Mouse (Mus musculus): ENCODE measurements around the gene Nipa1. TPM values are rescaled to one million over a fixed set of nuclear protein-coding genes. Genes with fewer than 3 reads are reported as not detected.
A peak's percentile ranks its signal among the peaks of the same experiment; 100 is the strongest.
"Not testable (repeated sequence)": the region's sequence is repeated elsewhere in the genome, so short reads cannot be mapped to it uniquely, and the experiment has no call there.

The Nipa1 gene
- 1 to 10 TPM; 2.1 TPM for total RNA-seq (2021)
- long read RNA-seq, experiment 1, transcript Nipa1-201 (5 exons, 3,183 nt), result major isoform, 7 of 8 reads
- long read RNA-seq, experiment 1, partial matches to known transcripts, result 0 of 8 reads
- long read RNA-seq, experiment 1, other reads (novel, unspliced or antisense), result 1 of 8 reads
- long read RNA-seq, experiment 2, transcript Nipa1-201 (5 exons, 3,183 nt), result major isoform, 6 of 6 reads
- long read RNA-seq, experiment 2, partial matches to known transcripts, result 0 of 6 reads
- long read RNA-seq, experiment 2, other reads (novel, unspliced or antisense), result 0 of 6 reads

- no peak for DNase-seq
Measured at GRCm38 (mm10) chr7:56019930-56020253, at the start of gene Nipa1. Gene Nipa1, minus strand, starts transcription at chr7:56019954.

DNA sequence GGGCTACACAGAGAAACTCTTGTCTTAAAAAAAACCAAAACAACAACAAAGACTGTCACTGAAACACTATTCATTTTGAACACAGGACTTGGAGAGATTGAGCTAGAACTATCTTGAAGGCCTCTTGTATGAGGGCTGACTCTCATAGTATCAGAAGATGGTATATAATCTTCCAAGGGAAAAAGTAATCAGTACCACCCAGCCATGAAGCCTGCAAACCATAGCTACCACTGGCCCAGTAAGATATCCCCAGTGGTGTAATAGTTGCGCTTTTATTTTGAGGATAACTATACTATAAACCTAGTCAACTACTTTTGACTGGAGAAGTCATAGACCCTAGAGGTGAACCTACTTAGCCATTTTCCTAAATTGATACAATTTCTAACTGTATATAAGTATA, 46.9 kb upstream of the Nipa1 start:
- DNase-seq, result no peak

- no peak for DNase-seq
Measured at GRCm38 (mm10) chr7:56066136-56066535, 46.4 kb upstream of the Nipa1 start.

GRCm38 (mm10) chr7:56064876-56065275, 45.1 kb upstream of the Nipa1 start:
- no peak for DNase-seq

DNA sequence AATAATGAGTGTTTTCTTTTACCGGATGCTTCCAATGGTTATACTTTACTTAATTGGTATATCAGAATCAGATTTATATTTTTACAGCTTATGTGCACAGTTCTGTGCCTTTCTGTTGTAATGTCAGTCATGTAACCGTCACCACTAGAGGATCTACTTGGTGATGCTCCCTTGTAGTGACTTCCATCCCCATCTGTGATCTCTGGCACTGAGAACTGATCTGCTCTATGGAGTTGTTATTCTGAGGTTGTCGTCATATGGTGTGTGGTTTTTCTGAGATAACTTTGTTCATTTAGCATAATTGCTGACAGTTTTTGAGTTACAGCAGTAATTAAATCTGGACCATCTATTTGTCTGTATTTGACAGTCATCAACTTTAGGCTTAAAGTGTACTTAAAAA, 35.6 kb upstream of the Nipa1 start:
- no peak for DNase-seq

DNA sequence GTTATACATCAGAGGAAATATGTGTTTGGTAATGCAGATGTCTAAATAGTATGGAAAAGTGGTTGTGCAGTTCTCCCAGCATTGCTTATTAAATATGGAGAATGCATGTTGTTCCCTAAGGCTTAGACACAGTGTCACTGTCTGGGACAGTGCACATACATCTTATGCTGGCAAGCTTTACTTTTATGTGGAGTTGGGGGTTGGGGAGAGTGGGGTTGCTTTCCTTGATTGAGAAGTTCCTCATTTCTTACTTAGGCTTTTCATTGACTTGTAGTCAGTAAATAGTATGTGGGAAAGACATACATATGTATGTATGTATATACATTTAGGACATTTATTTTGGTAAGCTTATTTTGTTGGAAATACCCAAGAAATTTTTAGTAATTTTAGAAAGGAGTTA, 33.2 kb upstream of the Nipa1 start:
- no peak for DNase-seq

GRCm38 (mm10) chr7:56050487-56050911, 30.7 kb upstream of the Nipa1 start:
- peak; percentile 5 for DNase-seq

DNA sequence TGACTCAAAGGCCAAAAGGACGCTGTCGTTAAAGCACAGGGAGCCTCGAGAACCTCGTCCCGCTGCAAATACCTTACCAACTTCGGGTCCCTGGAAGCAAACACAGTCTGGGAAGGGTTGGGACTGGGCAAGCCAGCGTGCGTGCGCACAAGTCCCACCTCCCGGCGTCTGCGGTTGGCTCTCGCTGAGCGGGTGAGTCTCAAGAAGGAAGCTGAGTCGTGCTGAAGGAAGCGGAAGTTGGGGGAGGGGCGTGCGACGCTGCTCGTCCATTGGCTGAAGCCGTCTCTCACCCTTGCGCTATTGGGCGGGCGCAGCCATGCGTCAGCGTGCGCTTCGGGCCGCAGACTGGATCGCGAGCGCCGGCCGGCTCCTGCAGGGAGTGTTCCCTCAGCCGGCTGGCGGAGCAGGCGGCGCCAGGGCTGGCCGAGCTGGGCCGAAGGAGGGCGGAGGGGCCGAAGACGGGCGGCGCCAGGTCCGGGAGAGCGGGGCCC, 30.1 kb upstream of the Nipa1 start, which contains the start of gene Herc2:
Gene Herc2, plus strand, starts transcription at position 366 of the 491 bp plus-strand sequence.
- DNase-seq, result peak; percentile 99

GRCm38 (mm10) chr7:56047178-56047577, 27.4 kb upstream of the Nipa1 start:
- no peak for DNase-seq

DNA sequence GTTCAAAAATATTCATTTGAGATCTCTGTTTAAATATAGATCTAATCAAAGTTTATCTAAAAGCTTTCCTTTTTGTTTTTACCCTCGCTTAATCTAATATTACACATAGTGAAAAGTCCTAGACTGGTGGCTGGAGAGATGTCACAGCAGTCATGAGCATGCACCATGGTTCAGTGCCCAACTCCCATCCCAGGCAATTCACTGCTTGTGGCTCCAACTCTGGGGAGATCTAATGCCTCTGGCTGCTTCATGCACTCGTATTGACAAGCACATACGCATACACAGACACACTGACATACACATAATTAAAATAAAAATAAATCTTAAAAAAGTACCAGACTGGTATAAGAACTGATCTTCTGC, 24.5 kb upstream of the Nipa1 start:
- no peak for DNase-seq

- no peak for DNase-seq
Measured at GRCm38 (mm10) chr7:56043577-56044266, 24.0 kb upstream of the Nipa1 start.

GRCm38 (mm10) chr7:56042353-56042752, 22.6 kb upstream of the Nipa1 start:
- DNase-seq, result peak; percentile 29

DNA sequence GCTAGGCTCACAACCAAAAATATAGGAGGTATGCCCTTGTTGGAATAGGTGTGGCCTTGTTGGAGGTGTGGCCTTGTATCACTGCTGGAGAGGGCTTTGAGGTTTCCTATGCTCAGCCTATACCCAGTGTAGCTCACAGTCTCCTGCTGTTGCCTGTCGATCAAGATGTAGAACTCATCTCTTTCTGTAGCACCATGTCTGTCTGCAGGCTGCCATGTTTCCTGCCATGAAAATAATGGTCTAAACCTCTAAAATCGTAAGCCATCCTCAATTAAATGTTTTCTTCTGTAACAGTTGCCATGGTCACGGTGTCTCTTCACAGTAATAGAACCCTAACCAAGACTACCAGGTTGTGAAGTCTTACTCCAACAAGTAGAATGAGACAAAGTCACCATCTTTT, 3.8 kb upstream of the Nipa1 start:
- DNase-seq, result no peak

- DNase-seq, result peak; percentile 25
Measured at GRCm38 (mm10) chr7:56018972-56019929, 503 bp downstream of the Nipa1 start.

GRCm38 (mm10) chr7:56018446-56018971, 1.2 kb downstream of the Nipa1 start:
- DNase-seq, result no peak

DNA sequence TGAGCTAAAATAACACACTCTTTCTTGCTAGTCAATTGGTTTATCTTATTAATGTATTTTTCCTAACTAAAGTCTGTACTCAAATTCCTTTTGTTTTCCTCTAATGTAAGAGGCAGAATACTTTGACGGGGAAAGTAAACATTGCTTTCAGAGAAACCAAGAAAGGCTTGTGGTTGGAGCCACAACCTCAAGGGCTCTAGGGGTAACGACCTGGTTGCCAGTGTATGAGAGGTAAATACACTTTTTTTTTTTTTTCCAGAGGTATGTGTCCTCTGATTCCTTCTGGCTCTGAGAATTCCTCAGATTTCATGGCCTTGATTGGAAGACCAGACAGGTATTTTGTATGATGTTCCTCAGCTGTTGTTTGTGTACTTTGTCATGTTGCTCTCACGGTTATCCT, 2.0 kb downstream of the Nipa1 start:
- DNase-seq, result no peak

DNA sequence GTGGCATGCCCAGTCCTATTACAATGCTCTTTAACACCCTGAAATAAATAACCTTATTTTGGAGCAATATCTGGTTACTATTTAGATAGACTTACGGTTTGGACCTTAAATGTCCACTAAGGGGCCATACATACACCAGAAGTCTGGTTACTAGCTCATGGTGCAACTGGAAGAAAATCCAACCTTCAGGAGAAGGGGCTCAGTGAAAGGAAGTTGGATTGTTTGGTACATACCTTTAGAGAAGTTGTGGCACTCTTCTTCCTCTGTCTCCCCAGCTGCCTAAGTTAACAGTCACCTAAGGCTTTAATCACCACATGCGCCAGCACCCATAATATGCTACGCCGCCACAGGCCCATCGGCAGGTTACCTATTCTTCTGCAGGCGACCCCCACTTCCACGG, 3.9 kb downstream of the Nipa1 start:
- no peak for DNase-seq

DNA sequence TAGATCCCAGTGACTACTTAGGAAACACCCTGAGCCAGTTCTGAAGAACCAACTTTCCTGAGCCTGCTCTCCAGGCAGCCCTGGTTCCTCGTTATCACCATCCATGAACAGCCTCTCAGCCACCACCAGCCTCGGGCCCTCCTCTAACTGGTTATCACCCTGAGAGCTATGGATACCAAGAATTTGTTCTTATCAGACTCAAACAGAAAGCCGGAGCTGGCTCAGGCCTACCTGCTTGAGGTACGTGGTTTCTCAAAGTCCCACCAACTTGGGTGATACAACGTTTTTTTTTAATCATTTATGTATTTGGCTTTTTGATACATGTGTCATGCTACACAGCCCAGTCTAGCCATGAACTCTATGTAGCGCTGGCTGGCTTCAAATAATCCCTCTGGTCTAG, 4.6 kb downstream of the Nipa1 start:
- DNase-seq, result no peak

GRCm38 (mm10) chr7:56014002-56014702, 5.6 kb downstream of the Nipa1 start:
- not testable (repeated sequence) for DNase-seq

DNA sequence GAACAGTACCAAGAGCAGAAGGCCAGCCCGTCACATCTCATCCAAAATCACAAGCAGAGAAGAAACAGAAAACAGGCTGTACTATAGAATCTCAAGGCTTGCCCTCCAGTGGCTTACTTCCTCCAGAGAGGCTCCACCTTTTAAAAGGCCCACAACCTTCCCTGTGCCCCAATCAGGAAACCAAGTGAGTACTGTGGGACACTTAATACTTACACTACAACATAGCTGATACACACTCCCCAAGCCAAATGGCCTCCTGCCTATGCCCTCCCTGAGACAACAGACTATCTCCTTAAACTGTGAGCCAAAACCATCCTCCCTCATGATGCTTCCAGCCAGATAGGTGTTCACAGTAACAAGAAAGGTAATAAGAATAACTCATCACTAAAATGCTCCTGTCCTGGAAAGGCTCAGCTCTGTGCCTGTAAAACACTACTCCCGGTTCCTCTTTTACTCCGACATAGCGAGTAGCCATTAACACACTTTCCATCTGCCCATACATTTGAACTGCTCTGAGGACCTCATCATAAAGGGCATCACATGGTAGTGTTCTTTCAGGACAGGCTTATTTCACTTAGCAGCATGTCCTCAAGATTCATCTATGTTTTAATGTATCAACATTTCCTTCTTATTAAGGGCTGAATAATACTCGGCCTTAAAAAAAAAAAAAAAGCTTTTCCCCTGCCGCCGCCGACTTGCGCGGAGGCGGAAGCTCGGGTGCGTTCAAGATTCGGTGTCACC, 6.3 kb downstream of the Nipa1 start:
- no peak for DNase-seq

DNA sequence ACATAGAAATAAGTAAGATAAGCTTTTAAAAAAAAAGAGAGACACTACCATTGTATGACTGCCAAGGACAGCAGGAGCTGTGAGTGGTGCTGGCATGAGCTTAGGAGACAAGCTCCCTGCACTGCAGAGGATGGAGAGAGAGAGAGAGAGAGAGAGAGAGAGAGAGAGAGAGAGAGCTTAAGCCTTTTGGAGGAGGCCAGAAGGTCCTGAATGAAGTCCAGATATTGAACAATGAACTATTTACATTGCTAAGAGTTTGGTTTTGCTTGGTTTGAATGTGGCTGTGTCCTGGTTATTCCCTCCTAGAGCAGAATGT, 8.8 kb downstream of the Nipa1 start:
- DNase-seq, result no peak

Measured in gastrocnemius, postnatal 25 days (tissue).